Mouse (Mus musculus) E14TG2a.4 (cell line): ENCODE measurements around the gene Dcaf17.
A peak's percentile ranks its signal among the peaks of the same experiment; 100 is the strongest.

Experiments
- CTCF ChIP-seq: conservative IDR thresholded peaks from 2 replicates; pipeline ENCODE4 v1.5.1; 2014; ENCODE audit warnings: low read length
- NANOG ChIP-seq: IDR thresholded peaks from 2 replicates; pipeline ENCODE4 v1.6.1; 2014; ENCODE audit warnings: borderline replicate concordance, low read length, mixed read lengths
- POU5F1 ChIP-seq: IDR thresholded peaks from 2 replicates; pipeline ENCODE4 v1.6.1; 2014; ENCODE audit warnings: low read length, borderline replicate concordance

DNA sequence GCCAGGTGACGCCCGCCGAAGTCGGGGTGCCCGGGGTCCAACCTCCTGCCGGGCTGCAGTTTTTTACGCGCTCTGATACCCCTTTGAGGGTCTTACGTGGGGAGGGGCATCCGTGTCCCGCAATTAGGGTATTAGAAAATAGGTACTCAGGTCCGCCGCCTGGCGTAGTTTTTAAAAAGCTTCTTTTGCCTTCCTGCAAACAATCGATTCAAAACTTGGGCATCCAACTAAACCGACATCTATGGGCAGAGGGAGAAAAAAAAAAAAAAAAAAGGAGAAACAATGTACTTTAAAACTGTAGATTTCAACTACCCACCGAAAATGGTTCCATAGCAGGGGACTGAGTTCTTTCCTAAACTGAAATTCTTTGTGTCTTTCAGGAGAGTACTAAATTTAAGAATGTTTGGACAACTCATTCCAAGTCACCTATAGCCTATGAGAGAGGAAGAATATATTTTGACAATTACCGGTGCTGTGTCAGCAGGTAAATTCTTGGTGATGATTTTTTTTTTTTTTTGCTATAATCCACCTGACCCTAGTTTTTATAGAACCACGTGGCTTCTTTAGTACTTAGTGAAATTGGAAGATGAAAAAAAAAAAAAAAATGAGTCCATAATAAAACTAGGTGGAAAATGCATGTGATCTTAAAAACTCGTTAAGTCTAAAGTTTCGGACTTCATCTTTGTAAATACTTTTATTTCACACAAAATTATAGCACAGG, 1.1 kb downstream of the Dcaf17 start:
- 0 out of 2 replicates have a peak, but pooled peaks have one; percentile 8 for TF ChIP-seq CTCF
- no peak for TF ChIP-seq NANOG
- no peak for TF ChIP-seq POU5F1
